Mouse (Mus musculus) ES-Bruce4 (cell line): ENCODE measurements around the gene Jund.

Experiments used
- CTCF ChIP-seq: IDR thresholded peaks from one replicate; pipeline ENCODE4 v1.8.1; 2011; ENCODE audit warnings: low read depth, low read length
- EP300 ChIP-seq: IDR thresholded peaks from 2 replicates; pipeline ENCODE4 v1.6.1; 2011; ENCODE audit warnings: low read depth, low read length; ENCODE audit not compliant: insufficient read depth

DNA sequence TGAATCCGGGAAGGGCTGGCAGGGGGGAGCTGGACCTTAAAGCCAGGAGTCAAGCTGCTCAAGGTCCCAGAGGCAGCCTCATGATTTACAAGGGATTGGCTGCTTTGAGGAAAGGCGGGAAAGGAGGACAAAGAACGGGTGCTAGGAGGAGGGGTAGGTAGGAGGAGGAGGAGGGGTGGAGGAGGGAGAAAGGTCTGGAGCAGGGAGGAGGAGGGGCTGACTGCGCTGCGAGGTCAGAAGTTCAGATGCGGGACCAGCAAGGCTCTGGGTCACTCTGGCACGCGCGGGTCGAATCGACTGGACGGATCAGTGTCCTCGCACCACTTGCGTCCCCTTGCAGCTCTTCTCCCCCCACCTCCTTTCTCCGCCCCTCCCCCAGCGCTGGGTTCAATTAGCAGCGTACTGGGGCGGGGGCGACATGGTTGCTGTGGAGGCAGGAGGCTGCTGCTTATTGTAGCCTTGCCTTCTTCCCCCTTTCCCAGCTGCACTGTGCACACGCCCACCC, 7.0 kb upstream of the Jund start:
- TF ChIP-seq CTCF (no peak), EP300 (peak; percentile 81)
